Mouse (Mus musculus): ENCODE measurements around the gene Dok7. TPM values are rescaled to one million over a fixed set of nuclear protein-coding genes. Genes with fewer than 3 reads are reported as not detected.
A peak's percentile ranks its signal among the peaks of the same experiment; 100 is the strongest.

Gene Dok7
- total RNA-seq, 2 experiments from 2014 or later = not detected

DNA sequence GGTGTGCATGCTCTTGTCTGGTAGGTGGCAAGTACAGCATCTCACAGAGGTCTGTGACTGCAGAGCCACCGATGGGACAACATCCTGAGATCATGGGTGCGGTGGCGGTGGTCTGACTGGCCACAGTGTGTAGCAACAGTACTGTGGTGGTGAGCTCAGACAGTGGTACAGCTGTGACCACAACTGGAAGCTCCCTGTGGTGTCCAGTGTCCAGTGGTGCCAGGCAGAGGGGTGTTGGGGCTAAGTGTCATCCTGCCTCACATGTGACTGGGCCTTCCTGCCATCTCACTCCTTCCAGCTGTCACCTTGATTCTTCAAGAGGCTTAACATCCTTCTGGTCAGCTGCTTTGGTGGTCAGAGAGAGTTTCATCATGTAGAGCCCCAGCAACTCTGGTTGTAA lies 1.9 kb upstream of the Dok7 start:
- no peak for ATAC-seq (replicated peaks; ENCODE audit: low FRiP score, low TSS enrichment, poor library complexity, severe bottlenecking)

DNA sequence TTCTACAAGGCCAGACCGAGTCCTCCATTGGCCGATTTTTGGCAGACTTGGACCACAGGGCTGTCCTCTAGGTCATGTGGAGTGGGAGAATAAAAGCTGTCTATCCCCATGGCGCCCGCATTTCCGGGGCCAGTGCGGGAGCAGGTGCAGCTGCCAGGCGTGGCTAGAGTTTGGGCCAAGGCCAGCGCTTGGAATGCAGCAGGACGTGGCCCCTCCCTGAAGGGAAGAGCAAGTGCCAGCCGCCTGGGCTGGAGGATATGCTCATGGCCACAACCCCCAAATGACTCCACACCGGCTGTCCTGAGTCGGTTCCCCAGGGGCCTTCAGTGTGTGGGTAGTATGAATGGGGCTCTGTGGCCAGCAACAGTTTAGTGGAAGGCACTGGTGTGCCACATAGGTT lies 1.5 kb upstream of the Dok7 start:
- no peak for ATAC-seq (replicated peaks; ENCODE audit: low FRiP score, low TSS enrichment, poor library complexity, severe bottlenecking)

DNA sequence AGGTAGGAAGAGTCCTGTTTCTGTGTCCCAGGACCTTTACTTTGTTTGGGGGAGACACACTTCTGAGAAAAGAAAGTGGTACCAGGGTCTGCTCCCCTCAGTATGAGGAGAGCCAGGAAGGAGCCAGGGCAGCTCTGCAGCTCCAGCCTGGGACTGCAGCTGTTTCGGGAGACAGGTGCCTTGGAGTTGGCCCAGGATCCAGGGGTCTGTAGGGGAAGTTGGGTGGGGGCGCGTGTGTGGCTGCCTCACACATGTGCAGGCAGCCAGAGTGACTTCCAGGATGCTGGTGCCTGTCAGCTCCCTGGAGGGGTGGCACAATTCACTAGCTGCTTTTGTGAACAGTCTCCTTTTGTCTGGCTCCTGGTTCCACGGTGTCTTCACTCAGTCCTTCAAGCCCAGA lies 1.0 kb downstream of the Dok7 start:
- no peak for ATAC-seq (replicated peaks; ENCODE audit: low FRiP score, low TSS enrichment, poor library complexity, severe bottlenecking)

DNA sequence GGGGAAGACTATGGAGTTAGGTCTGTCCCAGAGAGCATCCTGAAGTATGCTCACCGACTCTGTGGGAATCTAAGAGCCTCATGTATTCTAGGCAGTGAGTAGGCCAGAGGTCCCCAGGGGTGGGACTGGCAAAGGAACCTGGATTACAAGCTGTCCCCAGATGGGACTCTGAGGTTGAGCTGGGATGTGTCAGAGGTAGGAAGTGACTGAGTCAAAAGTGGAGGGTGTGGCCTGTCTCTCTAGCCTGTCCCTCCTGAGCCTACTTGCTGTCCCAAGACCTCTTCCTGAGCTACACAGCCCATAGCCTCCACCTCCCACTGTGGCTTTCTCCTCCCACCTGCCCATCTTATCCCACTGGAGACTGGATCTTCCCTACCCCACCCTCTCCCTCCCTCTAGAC lies 1.6 kb downstream of the Dok7 start:
- no peak for ATAC-seq (replicated peaks; ENCODE audit: low FRiP score, low TSS enrichment, poor library complexity, severe bottlenecking)

DNA sequence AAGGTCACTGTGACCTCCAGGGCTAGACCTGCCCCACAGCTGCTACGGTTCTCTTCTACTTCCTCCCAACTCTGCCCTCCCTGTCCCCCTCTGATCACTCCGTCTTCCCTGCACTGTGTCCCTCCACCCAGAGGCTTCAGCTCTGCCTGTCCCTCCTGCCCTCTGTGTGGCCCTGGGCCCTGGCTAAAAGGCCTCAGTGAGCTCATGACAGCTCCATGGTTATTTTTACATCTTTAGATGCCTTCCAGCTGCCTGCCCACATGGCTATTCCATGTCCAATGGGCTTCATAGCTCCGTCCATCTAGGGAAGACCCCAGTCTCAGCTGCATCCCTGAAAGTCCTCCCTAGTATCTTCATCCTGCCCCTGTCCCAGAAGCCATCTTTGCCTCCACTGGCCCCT lies 3.5 kb downstream of the Dok7 start:
- no peak for ATAC-seq (replicated peaks; ENCODE audit: low FRiP score, low TSS enrichment, poor library complexity, severe bottlenecking)

DNA sequence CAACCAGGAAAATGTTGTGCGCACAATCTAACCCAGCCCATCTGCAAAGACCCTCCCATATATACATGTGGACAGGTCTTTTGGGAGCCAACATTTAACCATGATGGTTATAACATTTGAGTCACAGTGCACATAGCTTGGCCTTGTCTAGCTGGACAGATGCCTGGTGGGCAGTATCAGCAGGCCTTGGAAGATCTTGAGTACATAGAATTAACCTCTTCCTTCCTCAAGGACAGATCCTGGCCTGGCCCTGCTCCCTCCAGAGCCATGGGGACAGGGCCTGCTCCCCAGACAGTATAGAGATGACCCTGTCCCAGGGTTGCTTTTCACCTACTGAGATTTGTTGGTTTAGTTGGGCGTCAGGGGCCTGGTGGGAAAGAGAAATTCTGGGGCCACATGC lies 13.3 kb downstream of the Dok7 start:
- no peak for ATAC-seq (replicated peaks; ENCODE audit: low FRiP score, low TSS enrichment, poor library complexity, severe bottlenecking)

DNA sequence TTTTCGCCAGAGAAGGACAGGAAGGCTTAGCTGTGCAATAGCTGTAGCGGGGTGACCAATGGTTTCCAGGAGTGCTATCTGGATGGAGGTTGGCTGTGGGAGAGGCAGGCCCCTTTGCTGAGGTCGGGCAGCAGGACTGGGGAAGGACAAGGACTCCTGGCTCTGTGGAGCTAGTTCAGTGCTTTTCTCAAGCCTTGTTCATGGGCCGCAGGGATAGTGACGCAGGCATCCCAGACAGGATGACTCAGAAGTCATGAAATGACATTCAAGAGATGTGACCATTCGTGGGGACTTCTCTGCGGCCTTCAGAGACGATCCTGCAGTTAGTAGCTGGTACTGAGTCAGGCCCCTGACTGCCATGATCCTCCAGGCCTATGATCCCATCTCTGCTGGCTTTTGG lies 13.7 kb downstream of the Dok7 start:
- no peak for ATAC-seq (replicated peaks; ENCODE audit: low FRiP score, low TSS enrichment, poor library complexity, severe bottlenecking)

DNA sequence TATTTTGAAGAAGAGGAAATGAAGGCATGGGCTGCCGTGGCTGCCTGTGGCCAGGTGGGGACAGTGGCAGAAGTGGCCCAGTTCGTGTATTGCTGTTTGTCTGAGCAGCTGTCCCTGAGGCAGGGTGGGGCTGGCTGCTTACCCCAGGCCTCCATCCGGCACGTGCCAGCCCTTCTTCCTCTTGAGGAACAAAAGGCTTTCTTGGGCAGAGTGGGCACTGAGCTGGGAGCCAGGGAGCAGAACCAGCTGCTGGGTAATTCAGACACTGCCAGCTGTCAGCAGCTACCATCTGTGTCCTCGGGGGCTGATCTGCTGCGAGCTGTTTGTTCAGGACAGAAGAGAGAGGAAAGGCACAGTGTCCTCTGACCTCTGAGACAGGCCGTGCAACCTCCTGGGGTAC lies 14.4 kb downstream of the Dok7 start:
- ATAC-seq (replicated peaks; ENCODE audit: low FRiP score, low TSS enrichment, poor library complexity, severe bottlenecking) = no peak

DNA sequence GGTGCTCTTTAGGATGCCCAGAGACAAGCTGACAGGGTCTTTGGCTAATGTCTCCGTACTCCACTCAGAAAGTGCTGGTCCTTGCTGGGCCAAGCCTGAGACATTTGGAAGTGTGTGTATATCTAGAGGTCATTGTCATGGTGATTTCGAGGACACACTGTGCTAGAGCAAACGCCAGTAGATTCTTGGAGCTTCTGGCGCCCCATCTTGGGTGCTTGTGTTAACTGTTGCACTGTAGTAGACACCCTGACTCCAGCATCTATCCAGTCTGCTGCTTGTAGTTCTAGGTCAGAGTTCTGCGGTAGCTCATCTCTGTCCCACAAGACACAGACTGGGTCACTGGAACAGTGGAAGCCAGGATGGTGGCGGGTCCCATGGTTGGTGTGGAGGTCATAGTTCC lies 15.3 kb downstream of the Dok7 start:
- ATAC-seq (replicated peaks; ENCODE audit: low FRiP score, low TSS enrichment, poor library complexity, severe bottlenecking) = no peak

DNA sequence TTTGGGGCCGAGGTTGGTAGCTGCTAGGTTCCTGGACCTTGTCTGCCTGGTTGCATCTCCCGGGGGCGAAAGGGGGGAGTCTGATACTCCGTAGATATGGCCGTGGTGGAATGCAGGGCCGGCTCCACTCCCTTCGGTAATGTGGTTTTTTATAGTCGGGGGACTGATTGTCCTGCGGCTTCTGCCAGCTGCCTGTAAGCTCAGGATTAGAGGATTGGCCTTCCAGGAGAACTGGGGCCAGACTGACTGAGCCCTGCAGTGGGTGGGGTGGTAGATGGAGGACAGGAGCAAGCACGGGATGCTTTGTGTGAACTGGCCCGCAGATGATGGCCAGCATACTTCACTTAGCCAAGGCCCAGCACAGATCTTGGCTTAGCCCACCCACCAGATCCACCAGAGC lies 16.7 kb downstream of the Dok7 start:
- no peak for ATAC-seq (replicated peaks; ENCODE audit: low FRiP score, low TSS enrichment, poor library complexity, severe bottlenecking)

DNA sequence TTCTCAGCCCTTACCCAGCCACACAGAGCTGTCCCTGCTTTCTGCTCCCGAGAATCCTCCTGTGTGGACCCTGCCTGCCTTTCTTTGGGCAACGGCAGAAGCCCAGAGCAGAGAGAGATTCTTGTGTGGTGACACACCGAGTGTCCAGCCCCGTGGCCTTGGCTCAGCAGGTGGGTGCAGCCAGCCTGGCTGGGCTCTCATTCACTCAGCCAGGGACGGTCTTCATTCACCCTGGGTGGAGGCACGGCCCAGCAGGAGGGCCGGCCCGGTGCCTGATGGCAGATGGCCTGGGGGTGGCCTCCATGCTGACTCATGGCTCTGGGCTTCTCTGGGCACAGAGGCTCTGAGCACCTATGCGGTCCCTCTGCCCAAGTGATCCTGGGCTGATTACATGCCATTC lies 17.4 kb downstream of the Dok7 start:
- no peak for ATAC-seq (replicated peaks; ENCODE audit: low FRiP score, low TSS enrichment, poor library complexity, severe bottlenecking)

DNA sequence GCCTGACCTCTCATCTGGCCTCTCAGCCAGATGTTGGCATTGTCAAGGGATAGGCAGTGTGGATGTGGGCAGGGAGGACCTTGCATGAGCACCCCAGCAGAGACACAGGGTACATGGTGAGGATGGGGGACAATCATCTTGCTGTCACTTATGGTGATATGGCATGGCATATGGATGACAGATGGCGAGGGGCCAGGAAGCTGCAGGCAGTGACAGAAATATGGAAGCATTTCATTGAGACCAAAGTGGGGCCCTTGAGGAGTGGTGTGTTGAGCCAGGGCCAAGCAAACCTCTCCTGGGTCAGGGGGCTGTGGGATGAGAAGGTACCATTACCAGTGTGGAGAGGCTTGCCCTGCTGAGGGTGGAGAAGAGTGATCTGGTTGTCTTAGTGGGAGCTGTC lies 19.8 kb downstream of the Dok7 start:
- ATAC-seq (replicated peaks; ENCODE audit: low FRiP score, low TSS enrichment, poor library complexity, severe bottlenecking) = no peak

DNA sequence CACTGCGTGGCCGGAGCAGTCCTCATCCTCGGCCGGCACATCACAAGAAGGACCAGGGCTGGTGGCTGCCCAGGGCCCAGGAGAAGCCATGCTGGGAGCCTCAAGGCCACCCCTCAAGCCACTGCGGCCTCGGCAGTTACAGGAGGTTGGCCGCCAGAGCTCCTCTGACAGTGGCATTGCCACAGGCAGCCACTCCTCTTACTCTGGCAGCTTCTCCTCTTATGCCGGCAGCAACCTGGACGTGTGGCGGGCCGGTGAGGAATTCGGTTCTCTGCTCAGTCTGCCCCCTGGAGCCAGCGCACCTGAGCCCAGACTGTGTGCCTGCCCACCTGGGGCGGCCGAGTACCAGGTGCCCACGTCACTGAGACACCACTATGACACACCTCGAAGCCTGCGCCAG lies 22.5 kb downstream of the Dok7 start:
- no peak for ATAC-seq (replicated peaks; ENCODE audit: low FRiP score, low TSS enrichment, poor library complexity, severe bottlenecking)

DNA sequence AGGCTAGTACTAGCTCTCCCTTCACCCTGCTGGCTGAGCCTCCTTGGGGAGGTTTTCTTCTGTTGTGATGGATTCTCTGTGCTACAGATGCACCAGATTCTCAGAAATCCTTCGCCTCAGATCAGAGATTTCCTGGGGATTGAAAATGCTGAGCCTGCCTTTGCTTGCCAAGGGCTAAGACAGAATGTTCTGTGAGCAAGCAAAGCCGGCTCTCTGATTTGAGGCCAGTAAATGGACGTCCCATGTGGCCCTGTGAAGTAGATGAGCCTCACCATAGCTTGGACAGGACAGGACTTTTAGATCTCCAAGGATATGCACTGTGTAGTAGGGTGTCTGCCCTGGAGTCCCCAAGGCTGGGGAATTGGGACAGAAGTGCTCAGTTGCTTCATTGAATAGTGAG lies 28.3 kb downstream of the Dok7 start:
- ATAC-seq (replicated peaks; ENCODE audit: low FRiP score, low TSS enrichment, poor library complexity, severe bottlenecking) = no peak

DNA sequence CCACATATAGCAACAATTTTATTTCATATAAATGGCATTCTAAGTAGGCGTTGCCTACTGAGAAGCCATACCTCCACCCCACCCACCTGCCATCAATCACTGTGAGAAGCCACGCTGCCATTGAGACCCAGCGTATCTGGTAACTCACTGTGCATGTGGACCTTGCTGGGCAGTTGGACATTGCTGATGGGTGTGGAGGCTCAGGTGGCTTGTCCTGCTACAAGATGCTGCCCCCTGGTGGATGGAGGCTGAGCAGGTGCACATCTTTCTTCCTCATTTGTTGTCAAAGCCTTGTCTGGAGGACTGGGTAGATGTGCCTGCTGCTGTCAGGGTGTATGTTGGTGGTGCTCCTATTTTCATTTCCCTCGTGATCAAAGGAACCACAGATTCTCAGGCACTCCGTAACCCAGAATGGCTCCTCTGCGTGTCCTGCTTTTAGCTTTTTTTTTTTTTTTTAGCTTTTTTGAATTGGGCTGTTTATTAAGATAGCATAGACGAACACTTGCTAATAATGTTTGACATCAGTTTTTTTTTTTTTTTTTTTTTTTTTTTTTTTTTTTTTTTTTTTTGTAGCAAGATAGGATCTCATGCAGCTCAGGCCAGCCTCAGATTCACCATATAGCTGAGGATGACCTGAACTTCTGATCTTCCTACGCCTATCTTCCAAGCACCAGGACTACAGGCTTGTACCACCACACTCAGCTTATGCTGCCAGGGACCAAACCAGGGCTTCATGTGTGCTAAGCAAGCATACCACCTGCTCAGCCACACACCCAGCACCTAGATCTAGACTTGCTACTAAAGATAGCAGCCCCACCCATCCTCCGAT lies 32.4 kb downstream of the Dok7 start:
- peak; percentile 75 for ATAC-seq (replicated peaks; ENCODE audit: low FRiP score, low TSS enrichment, poor library complexity, severe bottlenecking)

DNA sequence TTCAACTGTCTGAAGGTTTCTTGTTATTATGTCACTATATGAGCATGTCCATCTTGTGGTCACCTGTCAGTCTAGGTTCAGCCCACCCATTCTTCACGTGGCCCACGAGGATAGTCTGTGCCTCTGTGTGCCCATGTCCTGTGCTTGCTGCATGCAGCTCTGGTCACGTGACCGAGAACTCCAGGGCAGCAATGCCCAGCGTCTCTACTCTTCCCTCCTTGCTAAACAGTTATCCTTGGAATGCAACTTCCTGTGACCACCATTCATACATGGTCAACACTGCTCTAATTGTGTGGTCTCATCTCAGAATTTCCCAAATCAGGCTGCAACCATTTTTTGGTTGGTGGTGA lies 33.0 kb downstream of the Dok7 start:
- no peak for ATAC-seq (replicated peaks; ENCODE audit: low FRiP score, low TSS enrichment, poor library complexity, severe bottlenecking)

DNA sequence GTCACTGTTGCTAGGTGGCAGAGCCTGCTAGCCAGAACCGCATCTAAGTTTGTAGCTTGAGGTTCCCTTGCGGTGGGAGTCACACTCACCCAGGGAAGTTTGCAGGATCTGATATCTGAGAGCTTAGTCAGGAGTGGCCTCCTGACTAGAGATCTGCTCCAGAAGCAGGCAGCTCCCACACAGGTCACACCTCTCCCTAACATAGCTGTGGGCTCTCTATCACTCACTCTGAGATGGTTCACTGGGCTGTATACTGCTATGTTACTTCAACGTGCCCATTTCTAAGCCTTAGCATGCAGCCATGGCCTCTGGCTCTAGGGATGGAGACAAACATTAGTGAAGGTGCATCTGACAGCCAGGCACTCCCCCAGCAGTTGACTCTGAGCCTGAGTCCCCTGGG lies 35.1 kb downstream of the Dok7 start:
- ATAC-seq (replicated peaks; ENCODE audit: low FRiP score, low TSS enrichment, poor library complexity, severe bottlenecking) = no peak

DNA sequence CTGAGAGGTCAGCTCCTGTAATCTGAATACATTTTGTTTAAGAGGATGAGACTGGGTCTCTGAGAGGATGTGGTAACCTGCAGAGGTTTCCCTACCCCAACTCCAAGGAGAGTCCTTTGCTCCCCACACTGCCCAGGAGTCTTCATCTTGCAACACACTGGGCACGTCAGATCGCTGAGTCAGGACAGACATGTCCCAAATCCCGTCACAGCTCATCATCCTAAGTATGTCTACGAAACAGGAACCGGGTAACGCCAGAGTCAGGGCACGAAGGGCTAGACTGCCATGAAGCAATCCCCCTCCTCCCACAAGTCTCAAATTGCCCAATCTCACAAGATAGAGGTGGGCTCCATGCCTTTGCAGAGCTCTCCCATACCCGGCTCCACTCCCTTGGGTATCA lies 46.5 kb downstream of the Dok7 start:
- ATAC-seq (replicated peaks; ENCODE audit: low FRiP score, low TSS enrichment, poor library complexity, severe bottlenecking) = no peak

DNA sequence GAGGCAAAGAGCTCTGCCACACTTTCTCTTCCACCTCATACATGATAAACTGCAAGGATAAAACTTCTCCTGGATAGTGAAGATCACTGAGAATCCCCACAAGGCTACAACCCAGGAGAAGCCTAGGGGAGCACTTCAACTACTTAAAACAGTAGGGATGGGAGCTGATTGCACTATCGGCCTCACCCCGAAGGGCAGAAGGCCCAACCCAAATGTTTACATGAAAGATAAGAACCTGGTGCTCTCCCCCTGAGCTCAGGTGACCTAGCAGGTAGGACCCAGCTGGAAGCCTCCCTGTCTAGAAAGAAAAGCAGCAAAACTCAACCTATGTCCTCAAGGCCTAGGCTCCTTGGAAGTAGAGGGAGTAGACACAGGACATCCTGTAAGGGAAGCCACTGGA lies 47.0 kb downstream of the Dok7 start:
- no peak for ATAC-seq (replicated peaks; ENCODE audit: low FRiP score, low TSS enrichment, poor library complexity, severe bottlenecking)

DNA sequence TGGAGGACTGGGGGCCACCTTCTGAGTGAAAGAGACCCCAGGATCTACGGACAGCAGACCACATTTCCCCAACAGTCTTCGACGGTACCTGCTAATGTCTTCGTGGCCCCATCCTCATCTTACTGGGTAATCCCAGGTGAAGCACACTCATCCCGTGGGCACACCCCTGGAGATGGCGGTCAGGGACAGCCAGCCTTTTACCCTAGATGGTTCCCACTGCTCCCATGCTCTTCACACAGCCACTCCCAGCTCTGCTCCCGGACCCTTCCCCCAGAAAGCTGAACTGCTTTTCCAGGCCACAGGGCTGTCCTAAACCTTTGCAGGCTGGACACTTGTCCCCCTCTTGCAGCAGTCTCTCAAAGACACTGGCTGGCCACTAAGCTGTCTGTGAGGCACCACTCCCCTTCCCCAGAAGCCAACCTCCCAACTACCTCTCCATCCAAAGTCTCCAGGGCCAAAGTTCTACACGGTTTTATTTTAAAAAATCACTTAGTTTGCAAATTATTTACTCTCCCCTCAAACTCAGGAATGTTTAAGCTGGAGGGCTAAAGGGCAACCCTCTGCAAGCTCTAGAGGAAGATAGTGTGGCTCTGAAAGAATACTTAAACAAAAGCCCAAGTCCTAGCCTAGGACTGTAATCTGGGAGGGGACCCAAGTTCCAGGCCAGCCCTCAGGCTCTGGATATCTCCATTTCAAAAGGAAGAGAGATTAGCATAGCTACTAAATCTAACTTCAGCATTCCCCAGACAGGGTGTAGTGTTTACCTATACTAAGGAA lies 47.8 kb downstream of the Dok7 start:
- ATAC-seq (replicated peaks; ENCODE audit: low FRiP score, low TSS enrichment, poor library complexity, severe bottlenecking) = no peak

Measured in megakaryocyte-erythroid progenitor cell, adult 5-6 weeks (primary cell).